Mouse (Mus musculus) intestine, embryonic 16.5 days (tissue): ENCODE measurements around the gene Prox2. TPM values are rescaled to one million over a fixed set of nuclear protein-coding genes. Genes with fewer than 3 reads are reported as not detected.

Experiments
- ATAC-seq: fragments of 200-750 bp; cut with Nextera tagmentation; 2 replicates; pipeline ENCODE4 v1.8.0; 2017; ENCODE audit warnings: moderate TSS enrichment, moderate library complexity
- H3K27ac ChIP-seq: fragments of 300-500 bp; sonication (generic); 2 replicates; pipeline ENCODE4 v1.5.1; 2014; ENCODE audit warnings: mild to moderate bottlenecking, low read length
- H3K27me3 ChIP-seq: fragments of 300-500 bp; sonication (generic); replicated peaks from 2 replicates; pipeline ENCODE4 v1.6.1; 2014; ENCODE audit warnings: low read length, control low read depth, mixed read lengths; ENCODE audit not compliant: control insufficient read depth, insufficient read depth
- H3K36me3 ChIP-seq: fragments of 300-500 bp; sonication (generic); 2 replicates; pipeline ENCODE4 v1.6.1; 2014; ENCODE audit warnings: low read length, control low read depth; ENCODE audit not compliant: control insufficient read depth, insufficient read depth
- H3K4me1 ChIP-seq: fragments of 300-500 bp; sonication (generic); 2 replicates; pipeline ENCODE4 v1.6.1; 2014; ENCODE audit warnings: low read length, control low read depth, mixed read lengths; ENCODE audit not compliant: control insufficient read depth, insufficient read depth
- H3K4me2 ChIP-seq: fragments of 300-500 bp; sonication (generic); 2 replicates; pipeline ENCODE4 v1.6.1; 2014; ENCODE audit warnings: low read depth, low read length, control low read depth
- H3K4me3 ChIP-seq: fragments of 300-500 bp; sonication (generic); 2 replicates; pipeline ENCODE4 v1.5.1; 2014; ENCODE audit warnings: mild to moderate bottlenecking, low read length
- H3K9ac ChIP-seq: fragments of 300-500 bp; sonication (generic); 2 replicates; pipeline ENCODE4 v1.6.1; 2014; ENCODE audit warnings: low read depth, low read length
- H3K9me3 ChIP-seq: fragments of 300-500 bp; sonication (generic); 2 replicates; pipeline ENCODE4 v1.6.1; 2016; ENCODE audit warnings: low read length, control low read depth; ENCODE audit not compliant: control insufficient read depth
- WGBS: fragments of 180-500 bp; shearing (Covaris S2); extraction: QIAGEN DNeasy Blood & Tissue Kit; methylation state at CpG from one replicate; pipeline ENCODE4 v1.1.7; 2014; 5-methylcytosine and 5-hydroxymethylcytosine counted together
- polyA plus RNA-seq: library from polyadenylated mRNA; unstranded; fragments of >200 nt; fragmentation: Nextera tagmentation; extraction: Ambion mirVana; gene quantifications from 2 replicates; pipeline ENCODE4 v1.2.1, GENCODE M21; 2015

Prox2 gene
- polyA plus RNA-seq, 1 experiment from 2014 or later: 1.7 TPM

DNA sequence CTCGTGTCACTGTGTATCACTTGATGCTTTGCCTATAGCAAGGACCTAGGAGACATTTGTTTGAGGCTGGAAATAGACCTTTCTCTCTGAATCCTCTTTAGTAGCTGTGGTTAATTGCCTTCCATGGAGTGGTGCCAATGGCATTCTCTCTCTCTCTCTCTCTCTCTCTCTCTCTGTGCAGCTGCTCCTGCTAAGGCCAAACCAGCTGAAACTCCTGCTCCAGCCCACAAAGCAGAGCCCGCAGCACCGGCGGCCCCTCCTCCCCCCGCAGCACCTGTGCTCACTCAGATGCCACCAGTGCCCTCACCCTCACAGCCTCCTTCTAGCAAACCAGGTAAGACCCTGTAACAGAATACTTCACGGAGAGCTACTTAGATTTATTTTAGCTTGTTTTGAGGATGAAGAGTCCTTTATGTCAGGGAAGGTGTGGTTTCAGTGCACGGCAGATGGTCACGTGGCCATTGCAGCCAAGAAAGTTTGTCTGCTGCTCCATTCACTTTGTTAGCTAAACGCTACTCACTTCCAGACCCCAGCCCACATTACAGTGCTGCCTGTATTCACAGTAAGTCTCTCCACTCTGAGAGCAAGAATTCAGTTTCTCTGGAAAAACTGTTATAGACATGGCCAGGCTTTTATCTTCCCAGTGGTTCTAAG, 11.4 kb upstream of the Prox2 start:
- WGBS: 88% methylated on average over 9 of the region's 9 CpGs
- no peaks in the 10 kb centered on the region for H3K27me3 ChIP-seq
- no peak for ATAC-seq
- H3K4me1 ChIP-seq: no peaks in the 10 kb centered on the region
- H3K4me2 ChIP-seq: no peak overlapping the region
- H3K27ac ChIP-seq: no peak overlapping the region
- H3K36me3 ChIP-seq: peaks cover 27% of the 10 kb centered on the region; the same call in 1 of the 2 replicates
- H3K4me3 ChIP-seq: no peak overlapping the region
- no peak overlapping the region for H3K9ac ChIP-seq
- no peaks in the 10 kb centered on the region for H3K9me3 ChIP-seq

DNA sequence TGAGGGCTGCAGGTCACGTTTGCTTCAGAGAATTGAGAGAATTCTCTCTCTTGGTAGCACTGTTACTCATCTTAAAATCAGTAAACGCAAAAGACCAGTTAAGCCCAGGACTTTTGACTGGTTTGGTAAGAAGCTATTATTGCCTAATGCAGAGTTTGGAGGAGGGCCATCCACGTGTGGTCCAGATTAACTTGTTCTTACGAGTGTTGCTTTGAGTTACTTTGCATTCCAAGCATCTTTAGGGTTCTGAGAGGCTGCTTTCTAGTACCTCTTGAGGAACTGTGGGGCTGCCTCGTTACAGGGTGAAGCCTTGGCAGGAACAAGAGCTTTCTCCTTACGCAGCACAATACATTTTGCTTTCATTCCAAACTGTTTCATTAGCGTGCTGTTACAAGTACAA, 5.1 kb upstream of the Prox2 start:
- H3K27me3 ChIP-seq: no peaks in the 10 kb centered on the region
- peaks cover 9% of the 10 kb centered on the region; the same call in 1 of the 2 replicates for H3K36me3 ChIP-seq
- H3K27ac ChIP-seq: no peak overlapping the region
- no peaks in the 10 kb centered on the region for H3K9me3 ChIP-seq
- H3K4me3 ChIP-seq: no peak overlapping the region
- H3K4me2 ChIP-seq: no peak overlapping the region
- WGBS: 80% methylated on average over 7 of the region's 7 CpGs
- peaks cover 13% of the 10 kb centered on the region for H3K4me1 ChIP-seq
- no peak overlapping the region for H3K9ac ChIP-seq
- ATAC-seq: no peak

DNA sequence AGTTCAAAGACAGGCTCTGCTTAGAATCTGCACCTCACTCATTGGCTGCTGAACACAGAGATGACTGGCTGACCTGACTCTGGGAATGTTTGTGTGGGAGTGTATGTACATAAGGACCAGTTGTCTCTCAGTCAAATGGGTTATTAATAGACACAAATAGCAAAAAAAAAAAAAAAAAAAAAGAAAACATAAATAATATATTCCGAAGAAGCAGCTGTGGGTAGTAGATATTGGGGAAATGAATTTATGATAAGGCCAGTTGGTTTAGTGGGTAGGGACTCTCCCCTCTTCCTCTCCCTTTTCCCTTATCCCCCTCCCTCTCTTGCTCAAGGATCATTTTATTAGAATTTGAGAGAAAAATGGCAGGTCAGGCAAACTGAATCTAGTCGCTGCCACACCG, 3.4 kb upstream of the Prox2 start:
- no peak overlapping the region for H3K4me2 ChIP-seq
- no peak for ATAC-seq
- H3K27ac ChIP-seq: no peak overlapping the region
- no peak overlapping the region for H3K4me3 ChIP-seq
- WGBS: 91% methylated on average over 3 of the region's 3 CpGs
- no peaks in the 10 kb centered on the region for H3K27me3 ChIP-seq
- H3K9me3 ChIP-seq: no peaks in the 10 kb centered on the region
- H3K9ac ChIP-seq: no peak overlapping the region
- peaks cover 5% of the 10 kb centered on the region; the same call in 1 of the 2 replicates for H3K36me3 ChIP-seq
- H3K4me1 ChIP-seq: peaks cover 17% of the 10 kb centered on the region

- peak; percentile 74 for ATAC-seq
- Histone ChIP-seq H3K4me3 (no peak overlapping the region), H3K4me1 (peaks cover 17% of the 10 kb centered on the region), H3K9ac (no peak overlapping the region), H3K27me3 (no peaks in the 10 kb centered on the region), H3K9me3 (no peaks in the 10 kb centered on the region), H3K4me2 (0 out of 2 replicates have a peak overlapping the region, but pooled peaks have one; percentile 76), H3K36me3 (peaks cover under 1% of the 10 kb centered on the region; the same call in 1 of the 2 replicates), H3K27ac (peak overlapping the region; percentile 73)
- WGBS: 71% methylated on average over 3 of the region's 3 CpGs
Measured at GRCm38 (mm10) chr12:85113337-85113736, 2.8 kb upstream of the Prox2 start.

GRCm38 (mm10) chr12:85112550-85113251, 2.1 kb upstream of the Prox2 start:
- Histone ChIP-seq H3K27me3 (no peaks in the 10 kb centered on the region), H3K4me3 (no peak overlapping the region), H3K9ac (peak overlapping the region; percentile 12; the same call in 1 of the 2 replicates), H3K36me3 (no peaks in the 10 kb centered on the region; the same call in 1 of the 2 replicates), H3K4me2 (peak overlapping the region; percentile 76), H3K4me1 (peaks cover 17% of the 10 kb centered on the region), H3K9me3 (no peaks in the 10 kb centered on the region), H3K27ac (peak overlapping the region; percentile 73)
- 84% methylated on average over 7 of the region's 7 CpGs for WGBS
- ATAC-seq: peak; percentile 68

GRCm38 (mm10) chr12:85110011-85110697, 405 bp downstream of the Prox2 start:
- ATAC-seq: peak; percentile 30; the same call in 1 of the 2 replicates
- Histone ChIP-seq H3K27ac (peak overlapping the region; percentile 82), H3K4me1 (peaks cover 20% of the 10 kb centered on the region), H3K9ac (peak overlapping the region; percentile 97), H3K4me2 (peak overlapping the region; percentile 89), H3K4me3 (peak overlapping the region; percentile 93), H3K9me3 (no peaks in the 10 kb centered on the region), H3K36me3 (no peaks in the 10 kb centered on the region), H3K27me3 (no peaks in the 10 kb centered on the region)
- 13% methylated on average over 18 of the region's 18 CpGs for WGBS

GRCm38 (mm10) chr12:85109426-85109825, 1.1 kb downstream of the Prox2 start:
- Histone ChIP-seq H3K9me3 (no peaks in the 10 kb centered on the region), H3K36me3 (no peaks in the 10 kb centered on the region), H3K27ac (no peak overlapping the region), H3K9ac (no peak overlapping the region), H3K4me2 (no peak overlapping the region), H3K4me3 (no peak overlapping the region), H3K4me1 (peaks cover 20% of the 10 kb centered on the region), H3K27me3 (no peaks in the 10 kb centered on the region)
- WGBS: 69% methylated on average over 4 of the region's 4 CpGs
- no peak for ATAC-seq

- H3K9me3 ChIP-seq: no peaks in the 10 kb centered on the region
- 79% methylated on average over 3 of the region's 3 CpGs for WGBS
- H3K9ac ChIP-seq: no peak overlapping the region
- H3K36me3 ChIP-seq: no peaks in the 10 kb centered on the region
- peaks cover 20% of the 10 kb centered on the region for H3K4me1 ChIP-seq
- no peak overlapping the region for H3K4me3 ChIP-seq
- ATAC-seq: no peak
- H3K4me2 ChIP-seq: no peak overlapping the region
- H3K27me3 ChIP-seq: no peaks in the 10 kb centered on the region
- no peak overlapping the region for H3K27ac ChIP-seq
Measured at GRCm38 (mm10) chr12:85108643-85109042, 1.9 kb downstream of the Prox2 start.

DNA sequence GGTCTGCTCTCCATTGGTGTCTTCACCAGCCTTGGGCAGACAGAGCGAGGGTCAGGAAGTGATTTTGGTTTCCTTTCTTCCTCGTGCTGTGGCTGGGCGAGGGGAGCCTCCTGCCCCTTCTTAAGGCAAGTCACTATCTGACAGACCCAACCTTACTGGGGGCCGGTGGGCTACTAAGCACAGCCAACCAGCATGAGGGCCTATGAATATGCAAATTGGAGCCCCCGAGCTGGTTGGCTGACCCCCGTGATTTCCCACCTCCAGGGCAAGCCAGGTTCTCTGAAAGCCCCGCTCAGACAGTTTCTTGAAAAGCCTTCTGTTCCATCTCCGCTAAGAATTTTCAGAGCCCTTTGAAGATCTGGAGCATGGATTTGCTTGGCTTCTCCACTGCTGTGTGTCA, 4.3 kb downstream of the Prox2 start:
- no peaks in the 10 kb centered on the region for H3K9me3 ChIP-seq
- 8% methylated on average over 8 of the region's 8 CpGs for WGBS
- ATAC-seq: no peak
- no peaks in the 10 kb centered on the region for H3K36me3 ChIP-seq
- no peak overlapping the region for H3K27ac ChIP-seq
- peaks cover 11% of the 10 kb centered on the region for H3K4me1 ChIP-seq
- no peak overlapping the region for H3K4me2 ChIP-seq
- H3K27me3 ChIP-seq: no peaks in the 10 kb centered on the region
- H3K9ac ChIP-seq: no peak overlapping the region
- no peak overlapping the region for H3K4me3 ChIP-seq
